Mouse (Mus musculus) neural tube, embryonic 14.5 days (tissue): ENCODE measurements around the gene Ankrd24. TPM values are rescaled to one million over a fixed set of nuclear protein-coding genes. Genes with fewer than 3 reads are reported as not detected.

Experiments used
- ATAC-seq: fragments of 200-750 bp; cut with Nextera tagmentation; 2 replicates; pipeline ENCODE4 v1.8.0; 2017; ENCODE audit warnings: low read depth, mild to moderate bottlenecking, moderate TSS enrichment, moderate library complexity
- H3K27ac ChIP-seq: fragments of 300-500 bp; sonication (generic); 2 replicates; pipeline ENCODE4 v1.5.1; 2014; ENCODE audit warnings: low read depth, mild to moderate bottlenecking, control low read depth, low read length, moderate library complexity, mixed read lengths
- H3K27me3 ChIP-seq: fragments of 300-500 bp; sonication (generic); 2 replicates; pipeline ENCODE4 v1.6.1; 2014; ENCODE audit warnings: low read length; ENCODE audit not compliant: control insufficient read depth, insufficient read depth
- H3K36me3 ChIP-seq: fragments of 300-500 bp; sonication (generic); 2 replicates; pipeline ENCODE4 v1.6.1; 2014; ENCODE audit warnings: low read length, mixed read lengths; ENCODE audit not compliant: control insufficient read depth, insufficient read depth
- H3K4me1 ChIP-seq: fragments of 300-500 bp; sonication (generic); 2 replicates; pipeline ENCODE4 v1.6.1; 2014; ENCODE audit warnings: low read length; ENCODE audit not compliant: control insufficient read depth, insufficient read depth
- H3K4me2 ChIP-seq: fragments of 300-500 bp; sonication (generic); 2 replicates; pipeline ENCODE4 v1.6.1; 2014; ENCODE audit warnings: mild to moderate bottlenecking, low read depth, low read length, control low read depth
- H3K4me3 ChIP-seq: fragments of 300-500 bp; sonication (generic); 2 replicates; pipeline ENCODE4 v1.5.1; 2014; ENCODE audit warnings: low read depth, low read length, control low read depth, mixed read lengths
- H3K9ac ChIP-seq: fragments of 300-500 bp; sonication (generic); replicated peaks from 2 replicates; pipeline ENCODE4 v1.6.1; 2014; ENCODE audit warnings: low read depth, mild to moderate bottlenecking, control low read depth, low read length, mixed read lengths
- H3K9me3 ChIP-seq: fragments of 300-500 bp; sonication (generic); 2 replicates; pipeline ENCODE4 v1.6.1; 2016; ENCODE audit warnings: low read length; ENCODE audit not compliant: control insufficient read depth
- WGBS: fragments of 180-500 bp; shearing (Covaris S2); extraction: QIAGEN DNeasy Blood & Tissue Kit; methylation state at CpG from one replicate; pipeline ENCODE4 v1.1.7; 2014; 5-methylcytosine and 5-hydroxymethylcytosine counted together
- polyA plus RNA-seq: library from polyadenylated mRNA; unstranded; fragments of >200 nt; fragmentation: Nextera tagmentation; extraction: Ambion mirVana; gene quantifications from 2 replicates; pipeline ENCODE4 v1.2.1, GENCODE M21; 2014

Gene Ankrd24
- polyA plus RNA-seq, 1 experiment from 2014 or later: 16.1 TPM

GRCm38 (mm10) chr10:81602741-81603151, 25.6 kb upstream of the Ankrd24 start:
- Histone ChIP-seq H3K9ac (no peak overlapping the region), H3K4me3 (no peak overlapping the region), H3K4me1 (peaks cover 13% of the 10 kb centered on the region), H3K4me2 (no peak overlapping the region), H3K9me3 (no peaks in the 10 kb centered on the region), H3K36me3 (no peaks in the 10 kb centered on the region), H3K27ac (no peak overlapping the region), H3K27me3 (no peaks in the 10 kb centered on the region; the same call in 1 of the 2 replicates)
- WGBS: 12% methylated on average over 4 of the region's 4 CpGs
- no peak for ATAC-seq

- H3K9ac ChIP-seq: no peak overlapping the region
- 0 out of 2 replicates have a peak, but pooled peaks have one; percentile 2 for ATAC-seq
- H3K27ac ChIP-seq: peak overlapping the region; percentile 1; the same call in 1 of the 2 replicates
Observed at GRCm38 (mm10) chr10:81604019-81604967, 24.0 kb upstream of the Ankrd24 start.

GRCm38 (mm10) chr10:81604968-81605665, 23.2 kb upstream of the Ankrd24 start:
- H3K9me3 ChIP-seq: no peaks in the 10 kb centered on the region
- peak overlapping the region; percentile 55 for H3K4me3 ChIP-seq
- H3K4me1 ChIP-seq: peaks cover 13% of the 10 kb centered on the region
- H3K27me3 ChIP-seq: no peaks in the 10 kb centered on the region
- H3K9ac ChIP-seq: peak overlapping the region; percentile 47; the same call in 1 of the 2 replicates
- 19% methylated on average over 29 of the region's 29 CpGs for WGBS
- H3K4me2 ChIP-seq: peak overlapping the region; percentile 71
- H3K27ac ChIP-seq: peak overlapping the region; percentile 91
- ATAC-seq: peak; percentile 31
- no peaks in the 10 kb centered on the region for H3K36me3 ChIP-seq

More at GRCm38 (mm10) chr10:81604019-81604967, 24.0 kb upstream of the Ankrd24 start:
- no peaks in the 10 kb centered on the region for H3K36me3 ChIP-seq
- H3K9me3 ChIP-seq: no peaks in the 10 kb centered on the region
- no peaks in the 10 kb centered on the region for H3K27me3 ChIP-seq
- H3K4me2 ChIP-seq: peak overlapping the region; percentile 71; the same call in 1 of the 2 replicates
- 80% methylated on average over 12 of the region's 12 CpGs for WGBS
- H3K4me3 ChIP-seq: no peak overlapping the region
- peaks cover 13% of the 10 kb centered on the region for H3K4me1 ChIP-seq

- Histone ChIP-seq H3K4me2 (peak overlapping the region; percentile 71), H3K36me3 (no peaks in the 10 kb centered on the region), H3K4me1 (peaks cover 12% of the 10 kb centered on the region), H3K27ac (peak overlapping the region; percentile 91), H3K9ac (peak overlapping the region; percentile 47), H3K9me3 (no peaks in the 10 kb centered on the region), H3K27me3 (no peaks in the 10 kb centered on the region), H3K4me3 (peak overlapping the region; percentile 55)
- peak; percentile 22 for ATAC-seq
- 3% methylated on average over 14 of the region's 14 CpGs for WGBS
Observed at GRCm38 (mm10) chr10:81605666-81605973, 22.7 kb upstream of the Ankrd24 start.

- peak within 1 kb of the TSS; percentile 89 for H3K4me2 ChIP-seq
- peak within 1 kb of the TSS; percentile 53 for H3K9ac ChIP-seq
- H3K4me3 ChIP-seq: peak within 1 kb of the TSS; percentile 55
- WGBS: under 1% methylated on average over 39 of the region's 39 CpGs
- no peaks in the 10 kb centered on the region for H3K36me3 ChIP-seq
- H3K4me1 ChIP-seq: peaks cover 9% of the 10 kb centered on the region; the same call in 1 of the 2 replicates
- peak; percentile 85 for ATAC-seq
- H3K27me3 ChIP-seq: no peaks in the 10 kb centered on the region
- peak within 1 kb of the TSS; percentile 91 for H3K27ac ChIP-seq
- H3K9me3 ChIP-seq: no peaks in the 10 kb centered on the region
Observed at GRCm38 (mm10) chr10:81605974-81606751, 22.2 kb upstream of the Ankrd24 start, which contains the start of gene BC025920. TSS of gene BC025920 (plus strand) at chr10:81606270.

- Histone ChIP-seq H3K27me3 (no peaks in the 10 kb centered on the region), H3K4me2 (no peak overlapping the region), H3K9me3 (no peaks in the 10 kb centered on the region), H3K9ac (no peak overlapping the region), H3K36me3 (no peaks in the 10 kb centered on the region), H3K27ac (no peak overlapping the region), H3K4me1 (0 out of 2 replicates have a peak, but pooled peaks cover 7% of the 10 kb centered on the region), H3K4me3 (no peak overlapping the region)
- WGBS: 91% methylated on average over 1 of the region's 1 CpGs
- ATAC-seq: no peak
Observed at GRCm38 (mm10) chr10:81608308-81608707, 20.0 kb upstream of the Ankrd24 start.

- H3K27me3 ChIP-seq: no peaks in the 10 kb centered on the region
- WGBS: 66% methylated on average over 3 of the region's 3 CpGs
- H3K9me3 ChIP-seq: no peaks in the 10 kb centered on the region
- no peak overlapping the region for H3K9ac ChIP-seq
- H3K4me1 ChIP-seq: no peaks in the 10 kb centered on the region
- no peak overlapping the region for H3K27ac ChIP-seq
- H3K4me3 ChIP-seq: no peak overlapping the region
- H3K4me2 ChIP-seq: no peak overlapping the region
- ATAC-seq: no peak
- H3K36me3 ChIP-seq: no peaks in the 10 kb centered on the region
Observed at GRCm38 (mm10) chr10:81612779-81613178, 15.6 kb upstream of the Ankrd24 start.

GRCm38 (mm10) chr10:81615486-81615885, 12.9 kb upstream of the Ankrd24 start:
- no peak overlapping the region for H3K9ac ChIP-seq
- 31% methylated on average over 6 of the region's 6 CpGs for WGBS
- no peak overlapping the region for H3K4me2 ChIP-seq

More at GRCm38 (mm10) chr10:81615486-81615885, 12.9 kb upstream of the Ankrd24 start:
- Histone ChIP-seq H3K4me1 (no peaks in the 10 kb centered on the region), H3K9me3 (no peaks in the 10 kb centered on the region), H3K4me3 (no peak overlapping the region), H3K27ac (no peak overlapping the region), H3K36me3 (no peaks in the 10 kb centered on the region), H3K27me3 (no peaks in the 10 kb centered on the region)
- ATAC-seq: no peak
